Mouse (Mus musculus) ES-E14 (cell line): ENCODE measurements at regions not wholly inside any gene's neighbourhood (a gene's known extent, or its start where the extent isn't known, plus 50 kb on each side); places are given as distances from the start of the nearest gene placed in this dataset.
A peak's percentile ranks its signal among the peaks of the same experiment; 100 is the strongest.

Source experiments
- DNase-seq: peaks from one replicate; pipeline ENCODE4 v3.0.0-alpha.2; 2013; ENCODE audit warnings: low read depth, low spot score
- H3K27ac ChIP-seq: 2 replicates; pipeline ENCODE4 v1.5.1; 2012; ENCODE audit warnings: low read depth, mild to moderate bottlenecking, low read length, moderate library complexity, mixed read lengths; ENCODE audit not compliant: poor library complexity, insufficient read depth, severe bottlenecking
- H3K36me3 ChIP-seq: 2 replicates; pipeline ENCODE4 v1.6.1; 2012; ENCODE audit warnings: mild to moderate bottlenecking, low read length, moderate library complexity, mixed read lengths; ENCODE audit not compliant: control insufficient read depth, poor library complexity, insufficient read depth, severe bottlenecking
- H3K4me1 ChIP-seq, 2 experiments: fragments of 150-350 bp in 1 of 2; sonication (generic) in 1 of 2; 2 replicates each; pipeline ENCODE4 v1.6.1; 2012; ENCODE audit warnings: low read length in 2 of 2, mild to moderate bottlenecking in 1 of 2, mixed read lengths in 1 of 2; ENCODE audit not compliant: control insufficient read depth in 2 of 2, insufficient read depth in 2 of 2, poor library complexity in 1 of 2
- H3K4me3 ChIP-seq, 2 experiments: fragments of 150-350 bp in 1 of 2; sonication (generic) in 1 of 2; 2 replicates each; pipeline ENCODE4 v1.5.1; 2012; ENCODE audit warnings: low read length in 2 of 2, low read depth in 1 of 2, mild to moderate bottlenecking in 1 of 2, mixed read lengths in 1 of 2; ENCODE audit not compliant: insufficient read depth in 1 of 2, poor library complexity in 1 of 2, severe bottlenecking in 1 of 2
- H3K9ac ChIP-seq: 2 replicates; pipeline ENCODE4 v1.6.1; 2012; ENCODE audit warnings: low read depth, mild to moderate bottlenecking, low read length, mixed read lengths; ENCODE audit not compliant: poor library complexity, insufficient read depth, severe bottlenecking
- H3K9me3 ChIP-seq: fragments of 150-350 bp; sonication (generic); 2 replicates; pipeline ENCODE4 v1.6.1; 2012; ENCODE audit warnings: low read depth, mild to moderate bottlenecking, low read length; ENCODE audit not compliant: control insufficient read depth, insufficient read depth
- CHD2 ChIP-seq: IDR thresholded peaks from 2 replicates; pipeline ENCODE4 v1.6.1; 2014; ENCODE audit warnings: mild to moderate bottlenecking, low read depth, low read length, inconsistent platforms
- HCFC1 ChIP-seq: IDR thresholded peaks from 2 replicates; pipeline ENCODE4 v1.6.1; 2012; ENCODE audit warnings: low read length, inconsistent platforms, borderline replicate concordance; ENCODE audit not compliant: insufficient read depth
- MAFK ChIP-seq: IDR thresholded peaks from 2 replicates; pipeline ENCODE4 v1.6.1; 2014; ENCODE audit warnings: mild to moderate bottlenecking, low read depth, low read length, inconsistent platforms; ENCODE audit not compliant: insufficient read depth
- ZC3H11A ChIP-seq: IDR thresholded peaks from 2 replicates; pipeline ENCODE4 v1.6.1; 2012; ENCODE audit warnings: low read depth, mild to moderate bottlenecking, inconsistent platforms, low read length, borderline replicate concordance
- ZNF384 ChIP-seq: IDR thresholded peaks from 2 replicates; pipeline ENCODE4 v1.6.1; 2012; ENCODE audit warnings: low read depth, low read length, inconsistent platforms
- in situ Hi-C, 2 experiments: fragments of 600-800 bp; cut with MboI; formaldehyde crosslinking; loops; one replicate each; pipeline ENCODE4 v1.15.1; 2025; ENCODE audit warnings: low sequenced_read_pairs in 2 of 2, inconsistent platforms in 1 of 2; ENCODE audit not compliant: unreplicated experiment in 2 of 2

GRCm38 (mm10) chr10:117556027-117556789 is 73.1 kb upstream of the Cpm start:
- in situ Hi-C loops, result no loop called here
- no peak overlapping the region for H3K27ac ChIP-seq

DNA sequence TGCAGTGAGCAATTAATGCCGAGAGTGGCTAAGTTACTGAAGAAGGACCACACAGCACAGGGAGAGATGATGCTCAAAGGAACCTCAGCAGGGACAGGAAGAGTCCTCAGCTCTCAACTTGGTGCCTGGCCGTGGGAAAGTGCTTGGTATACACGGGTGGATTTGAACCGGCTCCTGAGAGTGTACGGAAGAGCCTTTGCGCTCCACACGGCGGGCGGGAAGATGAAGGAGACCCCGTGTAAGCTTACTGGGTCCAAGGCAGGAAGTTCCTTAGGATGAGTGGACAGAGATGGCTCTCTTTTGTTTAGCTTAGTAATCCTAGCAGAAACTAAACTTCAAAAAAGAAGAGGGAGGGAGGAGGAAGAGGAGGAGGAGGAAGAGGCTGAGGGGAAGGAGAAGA is 73.8 kb upstream of the Cpm start:
- Histone ChIP-seq H3K9ac (no peak overlapping the region), H3K9me3 (peaks cover 1% of the 10 kb centered on the region; the same call in 1 of the 2 replicates), H3K36me3 (no peaks in the 10 kb centered on the region), H3K27ac (no peak overlapping the region), H3K4me3 (no peak overlapping the region), H3K4me1 (no peaks in the 10 kb centered on the region)
- in situ Hi-C loops, result no loop called here
- no peak for DNase-seq
- TF ChIP-seq HCFC1, result no peak
- no peak for TF ChIP-seq ZC3H11A
- TF ChIP-seq CHD2, result no peak

More at GRCm38 (mm10) chr10:117556027-117556789, 73.1 kb upstream of the Cpm start:
- Histone ChIP-seq H3K9ac (no peak overlapping the region), H3K9me3 (peaks cover 1% of the 10 kb centered on the region; the same call in 1 of the 2 replicates), H3K4me1 (no peaks in the 10 kb centered on the region), H3K36me3 (no peaks in the 10 kb centered on the region), H3K4me3 (no peak overlapping the region)
- TF ChIP-seq HCFC1 (no peak), CHD2 (no peak), MAFK (no peak), ZC3H11A (no peak), ZNF384 (peak; percentile 50; the same call in 1 of the 2 replicates)
- no peak for DNase-seq

GRCm38 (mm10) chr10:117555044-117555443 is 74.3 kb upstream of the Cpm start:
- Histone ChIP-seq H3K36me3 (no peaks in the 10 kb centered on the region), H3K27ac (no peak overlapping the region), H3K9me3 (peaks cover 1% of the 10 kb centered on the region; the same call in 1 of the 2 replicates), H3K4me3 (no peak overlapping the region), H3K4me1 (no peaks in the 10 kb centered on the region), H3K9ac (no peak overlapping the region)
- TF ChIP-seq ZNF384 (no peak), ZC3H11A (no peak), CHD2 (no peak), MAFK (no peak), HCFC1 (no peak)
- in situ Hi-C loops, result no loop called here
- no peak for DNase-seq

DNA sequence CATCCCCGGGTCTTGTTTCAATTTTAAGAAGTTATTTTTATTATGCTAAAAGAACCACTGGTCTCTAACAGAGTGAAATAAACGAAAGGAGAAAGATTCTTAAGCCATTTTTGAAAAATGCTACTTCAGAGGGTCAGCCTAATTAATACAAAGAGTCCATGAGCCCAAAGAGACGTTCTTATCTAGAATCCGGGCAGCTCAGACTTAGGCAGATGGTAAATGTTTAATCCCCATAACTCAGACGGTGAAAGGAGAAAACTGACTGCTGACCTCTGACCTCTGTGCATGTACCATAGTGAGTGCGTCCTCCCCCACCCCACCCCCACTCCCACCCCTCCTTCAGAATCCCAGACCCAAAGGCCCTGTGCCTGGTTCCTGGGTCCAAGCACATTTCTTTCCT is 74.8 kb upstream of the Cpm start:
- Histone ChIP-seq H3K9me3 (peaks cover 1% of the 10 kb centered on the region; the same call in 1 of the 2 replicates), H3K4me3 (no peak overlapping the region), H3K27ac (no peak overlapping the region), H3K36me3 (no peaks in the 10 kb centered on the region), H3K4me1 (no peaks in the 10 kb centered on the region), H3K9ac (no peak overlapping the region)
- in situ Hi-C loops, result no loop called here
- no peak for DNase-seq
- TF ChIP-seq MAFK (no peak), HCFC1 (no peak), CHD2 (no peak), ZC3H11A (no peak), ZNF384 (no peak)
